Mouse (Mus musculus): ENCODE results near the gene Cd247. TPM values are rescaled to one million over a fixed set of nuclear protein-coding genes. Genes with fewer than 3 reads are reported as not detected.

Cd247 gene
- polyA plus RNA-seq, 1 experiment from 2014 or later, result 1.3 TPM

- H3K27ac ChIP-seq (ENCODE audit: low read depth, low read length), result no peak overlapping the region
- no peak overlapping the region for H3K4me2 ChIP-seq (replicated peaks; ENCODE audit: low read depth, low read length)
- peaks cover 10% of the 10 kb centered on the region for H3K4me1 ChIP-seq (replicated peaks; ENCODE audit: control insufficient read depth, insufficient read depth, low read length)
- H3K9me3 ChIP-seq (ENCODE audit: control insufficient read depth, low read length), result no peaks in the 10 kb centered on the region
- DNase-seq (ENCODE audit: low spot score) (no peak), ATAC-seq (ENCODE audit: low FRiP score) (no peak)
- H3K9ac ChIP-seq (ENCODE audit: low read depth, low read length), result no peak overlapping the region
- H3K27me3 ChIP-seq (ENCODE audit: control insufficient read depth, insufficient read depth, low read length), result peaks cover 10% of the 10 kb centered on the region
- no peak overlapping the region for H3K4me3 ChIP-seq (ENCODE audit: low read depth, low read length)
- H3K36me3 ChIP-seq (ENCODE audit: control insufficient read depth, insufficient read depth, low read length), result no peaks in the 10 kb centered on the region
- WGBS, result 75% methylated on average over 4 of the region's 4 CpGs
Observed at GRCm38 (mm10) chr1:165819147-165819546, 30.7 kb downstream of the Cd247 start.

GRCm38 (mm10) chr1:165822031-165822430 lies 33.5 kb downstream of the Cd247 start:
- WGBS, result 89% methylated on average over 2 of the region's 2 CpGs
- H3K9ac ChIP-seq (ENCODE audit: low read depth, low read length), result no peak overlapping the region
- H3K4me1 ChIP-seq (replicated peaks; ENCODE audit: control insufficient read depth, insufficient read depth, low read length), result peaks cover 5% of the 10 kb centered on the region
- peaks cover 2% of the 10 kb centered on the region for H3K27me3 ChIP-seq (ENCODE audit: control insufficient read depth, insufficient read depth, low read length)
- H3K36me3 ChIP-seq (ENCODE audit: control insufficient read depth, insufficient read depth, low read length), result no peaks in the 10 kb centered on the region
- no peaks in the 10 kb centered on the region for H3K9me3 ChIP-seq (ENCODE audit: control insufficient read depth, low read length)
- no peak overlapping the region for H3K27ac ChIP-seq (ENCODE audit: low read depth, low read length)
- ATAC-seq (ENCODE audit: low FRiP score) (no peak), DNase-seq (ENCODE audit: low spot score) (no peak)
- H3K4me3 ChIP-seq (ENCODE audit: low read depth, low read length), result no peak overlapping the region
- no peak overlapping the region for H3K4me2 ChIP-seq (replicated peaks; ENCODE audit: low read depth, low read length)

GRCm38 (mm10) chr1:165828173-165828572 lies 39.7 kb downstream of the Cd247 start:
- 85% methylated on average over 5 of the region's 5 CpGs for WGBS
- Histone ChIP-seq H3K4me3 (ENCODE audit: low read depth, low read length) (no peak overlapping the region), H3K4me1 (replicated peaks; ENCODE audit: control insufficient read depth, insufficient read depth, low read length) (no peaks in the 10 kb centered on the region), H3K36me3 (ENCODE audit: control insufficient read depth, insufficient read depth, low read length) (no peaks in the 10 kb centered on the region), H3K4me2 (replicated peaks; ENCODE audit: low read depth, low read length) (no peak overlapping the region), H3K9me3 (ENCODE audit: control insufficient read depth, low read length) (no peaks in the 10 kb centered on the region), H3K27ac (ENCODE audit: low read depth, low read length) (no peak overlapping the region), H3K27me3 (ENCODE audit: control insufficient read depth, insufficient read depth, low read length) (no peaks in the 10 kb centered on the region), H3K9ac (ENCODE audit: low read depth, low read length) (no peak overlapping the region)
- DNase-seq (ENCODE audit: low spot score) (no peak), ATAC-seq (ENCODE audit: low FRiP score) (no peak)

- Histone ChIP-seq H3K27me3 (ENCODE audit: control insufficient read depth, insufficient read depth, low read length) (no peaks in the 10 kb centered on the region), H3K9ac (ENCODE audit: low read depth, low read length) (no peak overlapping the region), H3K9me3 (ENCODE audit: control insufficient read depth, low read length) (no peaks in the 10 kb centered on the region), H3K4me3 (ENCODE audit: low read depth, low read length) (no peak overlapping the region), H3K4me2 (replicated peaks; ENCODE audit: low read depth, low read length) (no peak overlapping the region), H3K36me3 (ENCODE audit: control insufficient read depth, insufficient read depth, low read length) (no peaks in the 10 kb centered on the region), H3K27ac (ENCODE audit: low read depth, low read length) (no peak overlapping the region), H3K4me1 (replicated peaks; ENCODE audit: control insufficient read depth, insufficient read depth, low read length) (no peaks in the 10 kb centered on the region)
- ATAC-seq (ENCODE audit: low FRiP score), result no peak
- WGBS, result 90% methylated on average over 6 of the region's 6 CpGs
- DNase-seq (ENCODE audit: low spot score), result no peak
Observed at GRCm38 (mm10) chr1:165828615-165829014, 40.1 kb downstream of the Cd247 start.

- Histone ChIP-seq H3K4me2 (replicated peaks; ENCODE audit: low read depth, low read length) (no peak overlapping the region), H3K27ac (ENCODE audit: low read depth, low read length) (no peak overlapping the region), H3K4me3 (ENCODE audit: low read depth, low read length) (no peak overlapping the region), H3K36me3 (ENCODE audit: control insufficient read depth, insufficient read depth, low read length) (no peaks in the 10 kb centered on the region), H3K27me3 (ENCODE audit: control insufficient read depth, insufficient read depth, low read length) (no peaks in the 10 kb centered on the region), H3K4me1 (replicated peaks; ENCODE audit: control insufficient read depth, insufficient read depth, low read length) (no peaks in the 10 kb centered on the region; the same call in 1 of the 2 replicates), H3K9ac (ENCODE audit: low read depth, low read length) (no peak overlapping the region), H3K9me3 (ENCODE audit: control insufficient read depth, low read length) (no peaks in the 10 kb centered on the region)
- DNase-seq (ENCODE audit: low spot score) (no peak), ATAC-seq (ENCODE audit: low FRiP score) (no peak)
- 86% methylated on average over 5 of the region's 5 CpGs for WGBS
Observed at GRCm38 (mm10) chr1:165829890-165830289, 41.4 kb downstream of the Cd247 start.

- Histone ChIP-seq H3K4me3 (ENCODE audit: low read depth, low read length) (no peak overlapping the region), H3K4me1 (replicated peaks; ENCODE audit: control insufficient read depth, insufficient read depth, low read length) (peaks cover 5% of the 10 kb centered on the region; the same call in 1 of the 2 replicates), H3K36me3 (ENCODE audit: control insufficient read depth, insufficient read depth, low read length) (no peaks in the 10 kb centered on the region), H3K27ac (ENCODE audit: low read depth, low read length) (peak overlapping the region; percentile 47; the same call in 1 of the 2 replicates), H3K9me3 (ENCODE audit: control insufficient read depth, low read length) (no peaks in the 10 kb centered on the region), H3K27me3 (ENCODE audit: control insufficient read depth, insufficient read depth, low read length) (no peaks in the 10 kb centered on the region), H3K9ac (ENCODE audit: low read depth, low read length) (no peak overlapping the region), H3K4me2 (replicated peaks; ENCODE audit: low read depth, low read length) (no peak overlapping the region)
- ATAC-seq (ENCODE audit: low FRiP score), result peak; percentile 51; the same call in 1 of the 2 replicates
- no peak for DNase-seq (ENCODE audit: low spot score)
- WGBS, result 28% methylated on average over 4 of the region's 4 CpGs
Observed at GRCm38 (mm10) chr1:165833244-165833643, 44.8 kb downstream of the Cd247 start.

GRCm38 (mm10) chr1:165833910-165834632 lies 45.6 kb downstream of the Cd247 start:
- peak; percentile 84 for ATAC-seq (ENCODE audit: low FRiP score)
- no peak overlapping the region for H3K4me2 ChIP-seq (replicated peaks; ENCODE audit: low read depth, low read length)
- H3K27me3 ChIP-seq (ENCODE audit: control insufficient read depth, insufficient read depth, low read length), result no peaks in the 10 kb centered on the region
- no peaks in the 10 kb centered on the region for H3K36me3 ChIP-seq (ENCODE audit: control insufficient read depth, insufficient read depth, low read length)
- peak; percentile 62 for DNase-seq (ENCODE audit: low spot score)
- WGBS, result 23% methylated on average over 17 of the region's 17 CpGs
- peak overlapping the region; percentile 47 for H3K27ac ChIP-seq (ENCODE audit: low read depth, low read length)
- no peak overlapping the region for H3K9ac ChIP-seq (ENCODE audit: low read depth, low read length)
- peaks cover 5% of the 10 kb centered on the region; the same call in 1 of the 2 replicates for H3K4me1 ChIP-seq (replicated peaks; ENCODE audit: control insufficient read depth, insufficient read depth, low read length)
- H3K4me3 ChIP-seq (ENCODE audit: low read depth, low read length), result no peak overlapping the region
- H3K9me3 ChIP-seq (ENCODE audit: control insufficient read depth, low read length), result no peaks in the 10 kb centered on the region

GRCm38 (mm10) chr1:165834633-165834975 lies 46.1 kb downstream of the Cd247 start:
- 35% methylated on average over 12 of the region's 12 CpGs for WGBS
- peak overlapping the region; percentile 40; the same call in 1 of the 2 replicates for H3K27ac ChIP-seq (ENCODE audit: low read depth, low read length)
- no peaks in the 10 kb centered on the region for H3K36me3 ChIP-seq (ENCODE audit: control insufficient read depth, insufficient read depth, low read length)
- peaks cover 2% of the 10 kb centered on the region for H3K27me3 ChIP-seq (ENCODE audit: control insufficient read depth, insufficient read depth, low read length)
- H3K4me1 ChIP-seq (replicated peaks; ENCODE audit: control insufficient read depth, insufficient read depth, low read length), result peaks cover 5% of the 10 kb centered on the region; the same call in 1 of the 2 replicates
- no peak overlapping the region for H3K4me3 ChIP-seq (ENCODE audit: low read depth, low read length)
- H3K9ac ChIP-seq (ENCODE audit: low read depth, low read length), result no peak overlapping the region
- no peak for DNase-seq (ENCODE audit: low spot score)
- no peak overlapping the region for H3K4me2 ChIP-seq (replicated peaks; ENCODE audit: low read depth, low read length)
- H3K9me3 ChIP-seq (ENCODE audit: control insufficient read depth, low read length), result no peaks in the 10 kb centered on the region
- ATAC-seq (ENCODE audit: low FRiP score), result no peak

GRCm38 (mm10) chr1:165836461-165836860 lies 48.0 kb downstream of the Cd247 start:
- Histone ChIP-seq H3K4me2 (replicated peaks; ENCODE audit: low read depth, low read length) (no peak overlapping the region), H3K27me3 (ENCODE audit: control insufficient read depth, insufficient read depth, low read length) (peaks cover 8% of the 10 kb centered on the region), H3K27ac (ENCODE audit: low read depth, low read length) (no peak overlapping the region), H3K36me3 (ENCODE audit: control insufficient read depth, insufficient read depth, low read length) (no peaks in the 10 kb centered on the region), H3K9ac (ENCODE audit: low read depth, low read length) (no peak overlapping the region), H3K4me1 (replicated peaks; ENCODE audit: control insufficient read depth, insufficient read depth, low read length) (peaks cover 5% of the 10 kb centered on the region), H3K4me3 (ENCODE audit: low read depth, low read length) (no peak overlapping the region), H3K9me3 (ENCODE audit: control insufficient read depth, low read length) (no peaks in the 10 kb centered on the region)
- ATAC-seq (ENCODE audit: low FRiP score), result no peak
- WGBS, result 42% methylated on average over 6 of the region's 6 CpGs
- no peak for DNase-seq (ENCODE audit: low spot score)
